Mouse (Mus musculus): Measurements from ENCODE around the gene Sept9.

Gene Sept9

GRCm38 (mm10) chr11:117265270-117265980 lies 66.0 kb downstream of the Sept9 start:
- DNase-seq (ENCODE audit: low spot score): no peak

GRCm38 (mm10) chr11:117265981-117266905 lies 66.8 kb downstream of the Sept9 start:
- DNase-seq (ENCODE audit: low spot score): peak; percentile 66

GRCm38 (mm10) chr11:117266906-117267721 lies 67.7 kb downstream of the Sept9 start:
- DNase-seq (ENCODE audit: low spot score): no peak

- no peak for DNase-seq (ENCODE audit: low spot score)
These were observed 68.4 kb downstream of the Sept9 start for GRCm38 (mm10) chr11:117267828-117268227.

- DNase-seq (ENCODE audit: low spot score): no peak
These were observed 69.0 kb downstream of the Sept9 start for GRCm38 (mm10) chr11:117268304-117268956.

- no peak for DNase-seq (ENCODE audit: low spot score)
These were observed 69.7 kb downstream of the Sept9 start for GRCm38 (mm10) chr11:117269053-117269702.

- no peak for DNase-seq (ENCODE audit: low spot score)
These were observed 70.5 kb downstream of the Sept9 start for GRCm38 (mm10) chr11:117269946-117270345.

GRCm38 (mm10) chr11:117274973-117275372 lies 75.5 kb downstream of the Sept9 start:
- DNase-seq (ENCODE audit: low spot score): no peak

GRCm38 (mm10) chr11:117275999-117276398 lies 76.5 kb downstream of the Sept9 start:
- DNase-seq (ENCODE audit: low spot score): no peak

GRCm38 (mm10) chr11:117276946-117277345 lies 77.5 kb downstream of the Sept9 start:
- no peak for DNase-seq (ENCODE audit: low spot score)

- DNase-seq (ENCODE audit: low spot score): no peak
These were observed 78.7 kb downstream of the Sept9 start for GRCm38 (mm10) chr11:117278113-117278512.

GRCm38 (mm10) chr11:117278514-117278913 lies 79.1 kb downstream of the Sept9 start:
- DNase-seq (ENCODE audit: low spot score): no peak

- DNase-seq (ENCODE audit: low spot score): no peak
These were observed 80.5 kb downstream of the Sept9 start for GRCm38 (mm10) chr11:117279993-117280392.

GRCm38 (mm10) chr11:117283048-117283888 lies 83.8 kb downstream of the Sept9 start:
- no peak for DNase-seq (ENCODE audit: low spot score)

GRCm38 (mm10) chr11:117283889-117284450 lies 84.5 kb downstream of the Sept9 start:
- DNase-seq (ENCODE audit: low spot score): no peak

- DNase-seq (ENCODE audit: low spot score): no peak
These were observed 85.5 kb downstream of the Sept9 start for GRCm38 (mm10) chr11:117284721-117285605.

- DNase-seq (ENCODE audit: low spot score): no peak
These were observed 86.1 kb downstream of the Sept9 start for GRCm38 (mm10) chr11:117285606-117285931.

GRCm38 (mm10) chr11:117287792-117288191 lies 88.3 kb downstream of the Sept9 start:
- DNase-seq (ENCODE audit: low spot score): no peak

- DNase-seq (ENCODE audit: low spot score): no peak
These were observed 89.3 kb downstream of the Sept9 start for GRCm38 (mm10) chr11:117288765-117289164.

Data from urinary bladder, postnatal 10 days (tissue).